Mouse (Mus musculus) layer of hippocampus, postnatal 14 days (tissue): ENCODE measurements at regions not wholly inside any gene's neighbourhood (a gene's known extent, or its start where the extent isn't known, plus 50 kb on each side); places are given as distances from the start of the nearest gene placed in this dataset.

Source experiments
- DNase-seq, 2 experiments: peaks; one replicate each; pipeline ENCODE4 v3.0.0; 2021 to 2022; ENCODE audit warnings: low spot score in 2 of 2, mixed read lengths in 1 of 2

- no peak for DNase-seq
These were observed 63.9 kb upstream of the Tnrc6a start for GRCm38 (mm10) chr7:123059718-123060337.

- DNase-seq, result no peak
These were observed 60.2 kb upstream of the Tnrc6a start for GRCm38 (mm10) chr7:123063264-123064011.

GRCm38 (mm10) chr7:123065951-123066351 is 57.7 kb upstream of the Tnrc6a start:
- peak; percentile 55 to 82 for DNase-seq

- DNase-seq, result no peak
These were observed 56.3 kb upstream of the Tnrc6a start for GRCm38 (mm10) chr7:123067396-123067795.

GRCm38 (mm10) chr7:123068241-123068640 is 55.4 kb upstream of the Tnrc6a start:
- DNase-seq, result no peak

GRCm38 (mm10) chr7:123068715-123069273 is 54.9 kb upstream of the Tnrc6a start:
- peak in 1 of 2 experiments; percentile 44 for DNase-seq

GRCm38 (mm10) chr7:123069280-123069679 is 54.4 kb upstream of the Tnrc6a start:
- no peak for DNase-seq

GRCm38 (mm10) chr7:123070861-123071260 is 52.8 kb upstream of the Tnrc6a start:
- no peak for DNase-seq
